Mouse (Mus musculus): ENCODE data around the gene Nrp1.

The Nrp1 gene

DNA sequence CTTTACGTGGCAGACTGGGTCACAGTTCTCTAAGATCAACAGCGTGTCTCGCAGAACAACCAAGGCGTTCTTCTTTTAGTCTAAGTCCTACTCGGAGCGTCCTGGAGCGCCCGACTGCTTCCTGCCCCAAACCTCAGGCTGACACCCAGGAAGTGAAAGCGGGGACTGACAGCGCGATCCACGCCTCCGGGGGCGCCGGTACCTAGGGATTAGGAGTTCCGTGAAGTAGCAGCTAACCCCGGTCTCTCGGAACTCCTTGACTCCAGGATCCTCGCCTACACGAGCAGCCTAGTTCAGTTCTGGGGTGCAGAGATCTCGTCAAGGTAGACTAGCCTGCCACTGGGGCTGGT lies at the start of gene Nrp1:
Nrp1 (plus strand) TSS at position 199 of the 350 bp plus-strand sequence.
- DNase-seq (ENCODE audit: low spot score in 2 of 2) = peak; percentile 17 to 46

DNA sequence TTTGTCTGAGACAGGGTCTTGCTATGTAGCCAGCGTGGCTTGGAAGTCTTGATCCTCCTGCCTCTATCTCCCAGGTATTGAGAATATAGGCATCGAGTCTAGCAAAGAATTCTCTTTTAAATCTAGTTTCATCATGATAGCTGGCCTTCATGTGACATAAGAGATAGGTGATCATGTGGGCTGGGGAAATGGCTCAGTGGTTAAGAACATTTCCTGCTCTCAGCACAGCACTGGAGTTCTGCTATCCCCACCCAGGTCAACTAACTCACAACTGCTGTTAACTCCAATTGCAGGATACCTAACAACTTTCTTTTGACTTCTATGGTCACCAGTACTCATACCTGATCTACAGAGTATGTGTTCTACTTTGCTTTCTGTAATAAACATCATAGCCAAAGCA lies 37.6 kb upstream of the Nrp1 start:
- no peak for DNase-seq (ENCODE audit: low spot score in 2 of 2)

GRCm38 (mm10) chr8:128327281-128327680 lies 31.1 kb upstream of the Nrp1 start:
- no peak for DNase-seq (ENCODE audit: low spot score in 2 of 2)

DNA sequence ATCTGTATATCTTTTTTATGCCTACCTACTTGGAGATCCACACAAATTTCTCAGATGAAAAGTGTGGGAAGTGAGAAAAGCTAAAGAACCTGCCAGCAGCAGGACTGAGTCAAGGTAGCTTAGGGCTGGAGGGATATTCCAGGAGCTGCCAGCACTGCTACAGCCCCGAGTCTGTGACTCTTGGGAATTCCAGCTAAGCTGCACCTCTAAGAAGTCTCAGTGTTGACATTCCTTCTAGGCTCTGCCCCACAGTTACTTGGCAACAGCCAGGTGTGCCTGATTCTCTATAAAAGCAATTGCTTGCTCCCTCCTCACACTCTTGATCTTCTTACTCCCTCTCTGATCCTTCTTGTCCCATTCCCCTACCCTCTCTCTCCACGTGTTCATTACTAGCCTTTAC lies 30.5 kb upstream of the Nrp1 start:
- no peak for DNase-seq (ENCODE audit: low spot score in 2 of 2)

DNA sequence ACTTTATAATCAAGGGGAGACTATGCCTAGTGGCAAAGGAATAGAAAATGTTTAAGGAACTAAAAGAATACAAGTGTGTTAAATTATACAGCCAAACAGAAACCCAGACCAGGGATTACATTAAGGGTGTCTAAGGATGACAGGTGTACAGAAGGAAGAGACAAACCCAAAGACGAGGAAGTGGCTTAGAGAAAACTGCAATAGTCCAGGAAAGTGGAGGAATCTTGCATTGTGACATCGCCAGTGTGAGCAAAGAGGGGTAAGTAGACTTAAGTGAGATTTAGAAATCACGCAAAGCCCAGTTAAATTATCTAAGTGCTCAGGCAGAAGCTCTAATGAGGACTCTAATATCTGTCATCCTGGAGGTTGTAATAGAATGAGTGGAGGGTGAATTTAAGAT lies 28.9 kb upstream of the Nrp1 start:
- DNase-seq (ENCODE audit: low spot score in 2 of 2) = no peak

GRCm38 (mm10) chr8:128335976-128336375 lies 22.4 kb upstream of the Nrp1 start:
- no peak for DNase-seq (ENCODE audit: low spot score in 2 of 2)

DNA sequence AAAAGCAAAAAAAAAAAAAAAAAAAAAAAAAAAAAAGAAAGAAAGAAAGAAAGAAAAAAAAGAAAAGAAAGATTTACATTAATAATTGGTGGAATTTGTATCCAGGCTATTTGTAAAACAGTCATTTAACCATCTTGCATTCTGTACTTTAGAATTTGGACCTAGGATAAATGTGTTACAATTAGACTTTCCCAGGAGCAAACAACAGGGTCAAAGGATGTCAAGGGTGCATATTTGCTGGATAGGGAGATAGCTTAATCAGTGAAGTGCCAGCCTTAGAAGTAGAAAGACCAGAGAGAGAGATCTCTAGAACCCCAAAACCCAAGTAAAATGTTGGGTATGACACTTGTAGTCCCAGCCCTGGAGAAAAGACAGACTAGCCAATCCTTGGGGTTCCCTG lies 19.5 kb upstream of the Nrp1 start:
- DNase-seq (ENCODE audit: low spot score in 2 of 2) = no peak

DNA sequence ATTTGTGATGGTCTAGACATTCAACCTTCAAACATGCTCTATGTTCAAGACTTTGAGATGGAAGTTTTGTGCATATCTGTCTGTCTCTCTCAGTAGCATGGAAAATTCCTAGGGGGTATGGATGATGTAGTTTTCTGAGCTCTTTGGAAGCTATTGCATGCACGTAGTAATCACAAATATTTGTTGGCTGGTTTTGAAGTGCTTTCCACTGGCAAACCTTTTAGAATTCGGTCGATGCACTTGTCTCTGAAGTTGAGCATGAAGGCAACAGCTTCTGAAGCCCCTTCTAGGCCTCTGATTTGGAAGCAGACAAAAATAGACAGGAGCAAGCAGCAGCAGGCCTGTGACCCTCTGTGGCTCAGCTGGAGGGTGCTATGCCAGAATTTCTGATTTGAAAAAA lies 18.9 kb upstream of the Nrp1 start:
- no peak for DNase-seq (ENCODE audit: low spot score in 2 of 2)

GRCm38 (mm10) chr8:128350405-128350804 lies 8.0 kb upstream of the Nrp1 start:
- no peak for DNase-seq (ENCODE audit: low spot score in 2 of 2)

- no peak for DNase-seq (ENCODE audit: low spot score in 2 of 2)
These were observed 7.2 kb upstream of the Nrp1 start for GRCm38 (mm10) chr8:128351211-128351610.

DNA sequence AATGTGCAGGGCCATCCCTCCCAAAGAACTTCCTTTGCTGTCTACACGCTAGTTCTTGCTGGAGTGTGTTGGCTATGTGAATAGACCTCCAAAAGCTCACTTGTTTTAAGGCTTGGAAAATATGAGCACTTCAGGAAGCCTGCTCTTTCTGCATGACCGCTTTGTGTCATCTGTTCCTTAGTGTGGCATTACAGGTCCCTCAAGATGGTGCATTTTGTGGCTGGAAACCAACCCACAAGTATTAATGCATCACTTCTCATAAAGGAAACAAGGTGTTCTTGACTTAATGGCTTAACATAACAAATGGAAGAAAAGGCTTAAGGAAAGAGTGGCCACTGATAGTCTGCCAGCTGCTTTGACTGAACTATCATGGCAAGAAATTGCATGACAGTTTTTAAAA lies 5.6 kb upstream of the Nrp1 start:
- DNase-seq (ENCODE audit: low spot score in 2 of 2) = no peak

DNA sequence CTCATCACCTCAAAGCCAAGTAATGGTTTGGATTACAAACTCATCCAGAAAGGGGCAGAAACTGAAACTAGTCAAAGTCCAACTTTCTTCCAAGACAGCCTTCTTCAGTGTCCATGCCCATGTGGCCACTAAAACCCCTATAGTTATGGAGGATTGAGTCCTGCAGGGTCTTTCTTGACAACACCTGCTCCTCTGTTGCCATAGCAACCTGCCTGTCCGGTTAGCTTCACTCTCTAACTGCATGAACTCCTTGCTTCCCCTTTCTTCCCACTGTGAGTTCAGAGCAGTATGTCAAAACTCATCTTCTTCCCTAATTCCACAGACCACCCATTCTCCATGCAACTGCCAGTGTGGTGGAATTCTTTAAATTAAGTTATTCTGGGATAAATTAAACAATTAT lies 4.4 kb upstream of the Nrp1 start:
- DNase-seq (ENCODE audit: low spot score in 2 of 2) = no peak

- DNase-seq (ENCODE audit: low spot score in 2 of 2) = no peak
These were observed 3.3 kb upstream of the Nrp1 start for GRCm38 (mm10) chr8:128355091-128355490.

DNA sequence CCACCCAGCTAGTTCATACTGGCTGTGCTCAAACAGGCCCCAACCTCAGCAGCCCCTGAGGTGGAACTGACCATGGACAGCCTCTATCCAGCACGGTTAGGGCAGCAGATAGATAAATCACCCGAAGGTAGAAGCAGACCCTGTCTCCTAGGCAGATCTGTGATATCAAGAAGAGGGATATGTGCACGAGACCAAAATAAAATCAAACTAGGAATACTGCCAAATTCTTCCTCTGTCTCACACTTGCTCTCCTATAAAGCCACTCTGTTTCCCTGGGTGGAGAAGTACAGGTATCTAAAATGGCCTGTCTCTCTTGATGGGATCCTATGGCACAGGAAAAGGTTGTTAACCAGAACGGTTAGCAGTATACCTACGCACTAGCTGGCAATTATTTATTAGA lies 2.2 kb upstream of the Nrp1 start:
- no peak for DNase-seq (ENCODE audit: low spot score in 2 of 2)

- peak; percentile 62 to 69 for DNase-seq (ENCODE audit: low spot score in 2 of 2)
These were observed 1.4 kb upstream of the Nrp1 start for GRCm38 (mm10) chr8:128356796-128357539.

- DNase-seq (ENCODE audit: low spot score in 2 of 2) = peak; percentile 59 to 72
These were observed 631 bp upstream of the Nrp1 start for GRCm38 (mm10) chr8:128357540-128358405.

- DNase-seq (ENCODE audit: low spot score in 2 of 2) = peak; percentile 29 to 57
These were observed 534 bp downstream of the Nrp1 start for GRCm38 (mm10) chr8:128358756-128359520.

GRCm38 (mm10) chr8:128359521-128360318 lies 1.3 kb downstream of the Nrp1 start:
- DNase-seq (ENCODE audit: low spot score in 2 of 2) = peak in 1 of 2 experiments; percentile 50

GRCm38 (mm10) chr8:128361343-128361870 lies 3.0 kb downstream of the Nrp1 start:
- DNase-seq (ENCODE audit: low spot score in 2 of 2) = no peak

DNA sequence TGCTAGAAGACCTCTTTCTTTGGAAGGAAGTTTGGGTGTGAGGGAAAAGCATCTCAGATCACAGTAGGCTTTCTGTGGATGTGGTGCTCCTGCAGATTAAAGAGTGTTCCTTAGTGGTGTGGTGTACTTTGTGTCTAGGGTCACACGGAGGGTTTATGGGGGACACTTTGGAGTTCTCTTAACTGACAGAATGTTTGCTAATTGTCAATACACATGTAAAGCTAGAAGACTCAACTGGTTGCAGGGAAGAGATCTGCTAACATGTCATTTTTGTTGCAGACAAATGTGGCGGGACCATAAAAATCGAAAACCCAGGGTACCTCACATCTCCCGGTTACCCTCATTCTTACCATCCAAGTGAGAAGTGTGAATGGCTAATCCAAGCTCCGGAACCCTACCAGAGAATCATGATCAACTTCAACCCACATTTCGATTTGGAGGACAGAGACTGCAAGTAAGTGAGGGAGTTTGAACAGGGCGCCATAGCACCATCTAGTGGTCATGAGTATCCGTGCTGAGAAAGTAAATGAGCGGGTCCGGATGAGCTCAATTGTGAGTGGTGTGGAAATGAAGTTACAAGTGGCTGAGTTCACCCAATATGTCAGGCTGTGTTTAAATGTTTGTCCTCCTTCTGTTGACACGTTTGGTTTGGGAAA lies 4.7 kb downstream of the Nrp1 start:
- peak; percentile 56 to 77 for DNase-seq (ENCODE audit: low spot score in 2 of 2)

DNA sequence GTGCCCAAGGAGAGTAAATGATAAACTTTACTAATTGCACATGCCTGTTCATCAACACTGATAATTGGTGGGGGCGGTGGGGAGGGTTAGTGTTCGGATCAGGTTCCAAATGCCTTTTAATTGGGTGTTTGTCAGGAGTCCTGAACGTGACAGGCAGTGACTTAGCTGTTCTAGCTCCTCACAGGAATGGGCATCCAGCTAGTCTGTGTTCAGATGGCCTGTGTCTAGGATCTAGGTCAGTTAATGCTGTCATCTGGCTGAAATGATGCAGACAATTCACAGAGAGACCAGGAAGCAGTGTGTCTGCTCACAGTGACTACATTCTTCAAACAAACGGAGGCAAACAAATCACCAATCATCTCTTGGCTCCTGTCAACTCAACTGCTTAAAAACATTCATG lies 12.1 kb downstream of the Nrp1 start:
- DNase-seq (ENCODE audit: low spot score in 2 of 2) = no peak
